Mouse (Mus musculus) lung, embryonic 14.5 days (tissue): Measurements from ENCODE around the gene Cuta. TPM values are rescaled to one million over a fixed set of nuclear protein-coding genes. Genes with fewer than 3 reads are reported as not detected.
A peak's percentile ranks its signal among the peaks of the same experiment; 100 is the strongest.

Experiments used
- ATAC-seq: fragments of 200-750 bp; cut with Nextera tagmentation; 2 replicates; pipeline ENCODE4 v1.8.0; 2017; ENCODE audit warnings: mild to moderate bottlenecking, moderate TSS enrichment, moderate library complexity; ENCODE audit not compliant: insufficient read depth
- DNase-seq: peaks from one replicate; pipeline ENCODE4 v3.0.0-alpha.2; 2015
- H3K27ac ChIP-seq: fragments of 300-500 bp; sonication (generic); 2 replicates; pipeline ENCODE4 v1.5.1; 2014; ENCODE audit warnings: low read depth, mild to moderate bottlenecking, moderate library complexity
- H3K27me3 ChIP-seq: fragments of 300-500 bp; sonication (generic); 2 replicates; pipeline ENCODE4 v1.6.1; 2014; ENCODE audit warnings: low read length, control low read depth; ENCODE audit not compliant: insufficient read depth
- H3K36me3 ChIP-seq: fragments of 300-500 bp; sonication (generic); 2 replicates; pipeline ENCODE4 v1.6.1; 2014; ENCODE audit warnings: control low read depth; ENCODE audit not compliant: insufficient read depth
- H3K4me1 ChIP-seq: fragments of 300-500 bp; sonication (generic); 2 replicates; pipeline ENCODE4 v1.6.1; 2014; ENCODE audit warnings: antibody characterized with exemption, control low read depth; ENCODE audit not compliant: insufficient read depth
- H3K4me2 ChIP-seq: fragments of 300-500 bp; sonication (generic); 2 replicates; pipeline ENCODE4 v1.6.1; 2014; ENCODE audit warnings: mild to moderate bottlenecking
- H3K4me3 ChIP-seq: fragments of 300-500 bp; sonication (generic); 2 replicates; pipeline ENCODE4 v1.5.1; 2014; ENCODE audit warnings: low read depth, low read length
- H3K9ac ChIP-seq: fragments of 300-500 bp; sonication (generic); 2 replicates; pipeline ENCODE4 v1.6.1; 2014
- H3K9me3 ChIP-seq: fragments of 300-500 bp; sonication (generic); 2 replicates; pipeline ENCODE4 v1.6.1; 2016; ENCODE audit warnings: low read depth, low read length, control low read depth
- CTCF ChIP-seq: IDR thresholded peaks from 2 replicates; pipeline ENCODE4 v1.5.1; 2016; ENCODE audit warnings: antibody characterized with exemption, low read depth
- WGBS: fragments of 180-500 bp; shearing (Covaris S2); extraction: QIAGEN DNeasy Blood & Tissue Kit; methylation state at CpG from one replicate; pipeline ENCODE4 v1.1.7; 2014; 5-methylcytosine and 5-hydroxymethylcytosine counted together
- polyA plus RNA-seq: library from polyadenylated mRNA; unstranded; fragments of >200 nt; fragmentation: Nextera tagmentation; extraction: Ambion mirVana; gene quantifications from 2 replicates; pipeline ENCODE4 v1.2.1, GENCODE M21; 2014

Cuta gene
- polyA plus RNA-seq, 1 experiment from 2014 or later: 163 TPM

DNA sequence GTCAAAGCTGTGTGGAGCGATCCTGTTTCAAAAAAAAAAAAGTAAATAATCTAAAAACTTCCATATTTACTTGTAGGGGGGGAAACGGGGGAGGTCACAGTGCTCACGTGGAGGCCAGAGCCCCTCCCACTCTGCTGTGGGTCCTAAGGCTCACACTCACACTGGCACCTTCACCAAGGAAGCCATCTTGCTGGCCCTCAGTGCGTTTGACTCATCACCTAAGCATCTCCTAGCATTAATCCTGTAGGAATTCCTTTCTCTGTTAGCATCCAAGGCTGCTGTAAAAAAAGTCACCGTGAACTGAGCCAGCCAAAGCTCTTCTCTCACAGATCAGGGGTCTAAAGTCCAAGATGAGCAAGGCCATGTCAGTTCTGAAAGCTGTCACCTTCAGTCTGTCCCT is 16.9 kb upstream of the Cuta start:
- Histone ChIP-seq H3K36me3 (peaks cover 66% of the 10 kb centered on the region), H3K4me1 (peaks cover 21% of the 10 kb centered on the region), H3K27me3 (no peaks in the 10 kb centered on the region), H3K9ac (no peak overlapping the region), H3K9me3 (no peaks in the 10 kb centered on the region), H3K4me3 (no peak overlapping the region), H3K4me2 (no peak overlapping the region), H3K27ac (no peak overlapping the region)
- ATAC-seq: no peak
- TF ChIP-seq CTCF: no peak
- DNase-seq: no peak
- WGBS: 67% methylated on average over 5 of the region's 5 CpGs

DNA sequence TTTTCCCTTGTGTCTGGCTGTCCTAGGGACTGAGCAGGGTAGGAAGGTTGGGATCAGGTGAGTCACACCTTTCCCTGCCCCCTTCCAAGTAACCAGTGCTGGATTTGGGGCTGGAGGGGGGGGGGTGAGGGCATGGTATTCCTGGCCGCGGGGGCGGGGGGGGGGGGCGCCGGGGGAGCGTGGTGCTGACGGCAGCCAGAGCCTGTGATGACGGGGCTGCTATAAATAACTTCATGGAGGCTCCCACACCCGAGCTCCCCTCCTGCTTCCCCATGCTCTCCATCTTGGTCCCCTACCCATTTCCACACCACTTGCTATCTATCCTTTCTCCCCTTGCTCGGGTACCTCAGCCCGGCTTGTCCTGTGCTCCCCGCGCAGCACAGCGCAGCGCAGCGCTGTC is 14.4 kb upstream of the Cuta start:
- peak overlapping the region; percentile 14 for H3K4me3 ChIP-seq

DNA sequence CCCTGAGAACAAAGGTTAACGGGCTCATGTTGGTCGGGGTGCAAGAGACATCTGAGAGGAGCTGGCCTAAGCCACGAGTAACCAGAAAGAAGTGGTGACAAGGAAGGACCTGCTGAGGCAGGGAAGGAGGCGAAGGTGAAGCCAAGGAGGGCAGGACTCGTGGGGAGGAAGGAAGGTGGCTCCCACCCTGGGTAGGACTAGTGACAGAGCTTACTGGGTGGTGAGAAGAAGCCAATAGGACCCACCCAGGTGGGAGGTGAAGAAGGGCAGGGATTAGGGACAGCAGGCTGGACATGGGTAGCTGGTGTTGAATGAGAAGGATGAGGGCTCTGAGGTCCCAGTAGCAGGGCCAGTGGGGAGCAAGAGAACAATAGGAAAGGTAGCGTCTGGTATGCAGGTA is 13.8 kb upstream of the Cuta start:
- no peaks in the 10 kb centered on the region for H3K27me3 ChIP-seq
- ATAC-seq (no peak), DNase-seq (no peak)
- WGBS: 31% methylated on average over 6 of the region's 6 CpGs
- H3K9ac ChIP-seq: 0 out of 2 replicates have a peak overlapping the region, but pooled peaks have one; percentile 47
- no peaks in the 10 kb centered on the region for H3K9me3 ChIP-seq
- TF ChIP-seq CTCF: no peak
- H3K36me3 ChIP-seq: peaks cover 36% of the 10 kb centered on the region
- H3K4me2 ChIP-seq: peak overlapping the region; percentile 77
- no peak overlapping the region for H3K27ac ChIP-seq
- H3K4me3 ChIP-seq: no peak overlapping the region
- H3K4me1 ChIP-seq: peaks cover 32% of the 10 kb centered on the region

More for the DNA sequence above, 14.4 kb upstream of the Cuta start:
- Histone ChIP-seq H3K9ac (peak overlapping the region; percentile 47), H3K27me3 (no peaks in the 10 kb centered on the region), H3K27ac (peak overlapping the region; percentile 42; the same call in 1 of the 2 replicates), H3K36me3 (peaks cover 41% of the 10 kb centered on the region), H3K9me3 (no peaks in the 10 kb centered on the region), H3K4me2 (peak overlapping the region; percentile 77), H3K4me1 (peaks cover 32% of the 10 kb centered on the region)
- TF ChIP-seq CTCF: no peak
- ATAC-seq (no peak), DNase-seq (peak; percentile 30)
- WGBS: 11% methylated on average over 16 of the region's 16 CpGs

DNA sequence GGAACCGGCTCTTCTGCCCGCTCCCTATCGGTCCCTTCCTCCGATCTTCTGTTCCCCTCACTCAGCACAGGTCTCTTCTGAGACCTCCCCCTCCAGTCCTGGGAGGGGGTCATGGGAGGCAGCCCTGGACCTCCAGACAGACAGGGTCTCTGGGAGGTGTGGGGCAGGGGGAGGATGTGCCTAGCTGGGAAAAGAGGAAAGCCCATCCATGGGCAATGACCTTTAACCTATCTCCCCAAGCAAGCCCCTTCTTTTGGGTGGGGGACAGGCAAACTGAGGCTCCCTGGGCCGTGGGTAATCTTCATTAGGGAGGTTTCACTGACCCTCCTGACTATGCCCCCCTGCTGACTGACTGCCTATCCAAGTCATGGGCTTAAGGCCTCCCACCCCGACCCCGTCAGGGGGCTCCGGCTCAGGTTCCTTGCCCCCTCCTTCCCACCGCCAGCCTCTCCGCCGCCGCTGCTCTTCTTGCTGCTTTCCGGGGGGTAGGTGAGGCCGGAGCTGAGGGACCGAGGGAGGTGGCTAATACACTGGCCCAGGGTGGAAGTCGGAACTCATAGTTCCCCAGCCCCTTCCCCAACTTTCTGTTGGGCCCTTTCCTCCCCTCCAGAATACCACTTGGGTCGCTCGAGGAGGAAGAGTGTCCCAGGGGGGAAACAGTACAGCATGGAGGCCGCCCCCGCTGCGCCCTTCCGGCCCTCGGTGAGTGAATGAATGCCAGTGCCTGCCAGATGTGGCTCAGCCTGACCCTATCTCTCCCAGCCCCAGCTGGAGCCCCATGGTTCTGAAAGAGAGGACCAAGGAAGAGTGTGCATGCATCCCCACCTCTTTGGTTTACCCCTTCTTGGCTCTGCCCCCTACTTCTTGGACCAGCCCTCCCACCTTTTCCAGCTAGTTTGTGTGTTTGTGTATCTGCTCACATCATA is 12.8 kb upstream of the Cuta start:
- Histone ChIP-seq H3K36me3 (peaks cover 26% of the 10 kb centered on the region; the same call in 1 of the 2 replicates), H3K9ac (peak overlapping the region; percentile 55), H3K27ac (0 out of 2 replicates have a peak overlapping the region, but pooled peaks have one; percentile 2), H3K9me3 (no peaks in the 10 kb centered on the region), H3K4me1 (peaks cover 38% of the 10 kb centered on the region), H3K27me3 (no peaks in the 10 kb centered on the region), H3K4me3 (peak overlapping the region; percentile 38), H3K4me2 (peak overlapping the region; percentile 77)
- peak; percentile 17 for DNase-seq
- ATAC-seq: peak; percentile 39
- 10% methylated on average over 23 of the region's 23 CpGs for WGBS
- TF ChIP-seq CTCF: no peak

DNA sequence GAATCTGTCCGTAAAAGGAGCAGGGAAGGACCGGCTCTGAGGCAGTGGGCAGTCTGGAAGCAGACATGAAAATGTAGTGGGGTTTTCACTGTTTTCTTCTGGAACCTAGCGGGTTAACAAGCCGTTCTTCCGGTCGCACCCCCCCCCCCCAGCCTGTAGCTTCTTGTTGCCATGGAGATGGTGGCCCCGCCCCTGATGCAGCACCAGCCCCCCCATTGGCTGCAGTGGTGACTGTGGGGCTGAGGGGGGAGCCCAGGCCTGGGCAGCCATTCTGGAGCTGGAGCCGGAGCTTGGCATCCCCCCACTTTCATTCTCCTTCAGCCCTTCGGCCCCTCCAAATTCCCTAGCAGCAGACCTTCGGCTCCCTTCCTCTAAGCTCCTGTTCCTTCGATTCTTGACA is 12.0 kb upstream of the Cuta start:
- no peak for TF ChIP-seq CTCF

DNA sequence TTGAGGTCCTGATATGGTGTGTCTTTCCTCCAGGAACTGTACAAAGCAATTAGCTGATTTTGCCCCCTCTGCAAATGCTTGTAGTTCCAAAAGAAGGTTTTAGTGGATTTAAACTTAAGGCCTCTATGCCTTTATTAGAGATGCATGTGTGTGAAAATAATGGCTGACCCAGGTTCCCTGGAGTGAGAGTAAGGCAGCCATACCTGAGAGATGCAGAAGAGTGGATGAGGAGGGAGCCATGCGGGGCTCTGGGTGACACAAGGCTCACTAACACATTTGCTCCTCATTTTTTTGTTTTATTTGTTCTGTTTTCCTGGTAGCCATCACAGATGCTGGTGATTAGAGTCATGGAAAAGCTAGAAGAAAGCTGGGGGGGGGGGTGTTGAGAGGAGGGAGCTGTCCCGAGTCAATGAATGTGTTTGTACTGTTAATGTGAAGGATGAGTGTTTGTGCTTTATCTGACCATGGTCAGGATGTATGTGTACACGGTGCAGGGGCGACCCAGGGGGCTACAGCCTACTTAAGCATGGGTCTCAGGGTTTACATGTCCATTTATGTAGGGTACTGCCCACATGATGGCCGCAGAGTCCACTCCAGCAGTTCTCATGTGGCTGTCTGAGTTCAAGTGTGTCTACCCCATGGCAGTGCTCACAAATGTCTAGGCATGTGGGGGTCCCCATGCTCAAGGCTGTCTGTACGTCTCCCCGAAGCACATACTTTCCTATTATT is 11.4 kb upstream of the Cuta start:
- H3K9ac ChIP-seq: peak overlapping the region; percentile 37
- H3K9me3 ChIP-seq: no peaks in the 10 kb centered on the region
- H3K4me2 ChIP-seq: peak overlapping the region; percentile 77
- no peak for TF ChIP-seq CTCF
- peak overlapping the region; percentile 65; the same call in 1 of the 2 replicates for H3K27ac ChIP-seq
- peaks cover 13% of the 10 kb centered on the region; the same call in 1 of the 2 replicates for H3K36me3 ChIP-seq
- WGBS: 19% methylated on average over 7 of the region's 7 CpGs
- ATAC-seq (no peak), DNase-seq (no peak)
- H3K4me3 ChIP-seq: peak overlapping the region; percentile 38
- peaks cover 44% of the 10 kb centered on the region for H3K4me1 ChIP-seq
- no peaks in the 10 kb centered on the region for H3K27me3 ChIP-seq

More for the DNA sequence above, 12.0 kb upstream of the Cuta start:
- peak overlapping the region; percentile 38 for H3K4me3 ChIP-seq
- ATAC-seq: peak; percentile 63
- H3K27ac ChIP-seq: peak overlapping the region; percentile 65; the same call in 1 of the 2 replicates
- H3K4me1 ChIP-seq: peaks cover 38% of the 10 kb centered on the region
- peaks cover 20% of the 10 kb centered on the region; the same call in 1 of the 2 replicates for H3K36me3 ChIP-seq
- H3K9me3 ChIP-seq: no peaks in the 10 kb centered on the region
- peak; percentile 90 for DNase-seq
- no peaks in the 10 kb centered on the region for H3K27me3 ChIP-seq
- H3K9ac ChIP-seq: peak overlapping the region; percentile 55
- WGBS: 2% methylated on average over 10 of the region's 11 CpGs
- H3K4me2 ChIP-seq: peak overlapping the region; percentile 77
